Mouse (Mus musculus) erythroblast, embryonic 14.5 days (primary cell): ENCODE measurements around the gene Pkp4.

Source experiments
- GATA1 ChIP-seq: IDR thresholded peaks from 2 replicates; pipeline ENCODE4 v1.6.1; 2012; ENCODE audit warnings: low read length, inconsistent platforms, mixed read lengths
- TAL1 ChIP-seq: IDR thresholded peaks from 3 replicates; pipeline ENCODE4 v1.6.1; 2012; ENCODE audit warnings: low read length, inconsistent platforms, mixed read lengths

DNA sequence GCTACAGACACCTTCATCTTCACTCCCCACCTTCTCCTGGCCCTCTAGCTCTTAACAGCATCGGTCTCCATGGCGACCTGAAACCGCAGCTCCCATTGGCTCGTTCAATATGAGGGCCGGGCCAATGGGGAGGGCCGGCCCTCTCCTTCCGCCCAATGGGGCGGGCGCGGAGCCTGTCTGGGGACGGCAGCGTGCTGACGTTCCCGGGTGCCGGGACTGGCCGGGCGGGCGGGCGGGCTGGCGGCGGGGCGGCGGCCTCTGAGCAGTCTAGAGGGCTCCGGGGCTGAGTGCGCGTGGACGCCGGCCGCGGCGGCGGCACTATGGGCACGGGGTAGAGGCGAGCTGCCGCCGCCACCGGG lies at the start of gene Pkp4, which contains the start of gene Ccdc148:
- no peak for TF ChIP-seq GATA1
- no peak for TF ChIP-seq TAL1
